Mouse (Mus musculus): ENCODE results near the gene Ube2o.

DNA sequence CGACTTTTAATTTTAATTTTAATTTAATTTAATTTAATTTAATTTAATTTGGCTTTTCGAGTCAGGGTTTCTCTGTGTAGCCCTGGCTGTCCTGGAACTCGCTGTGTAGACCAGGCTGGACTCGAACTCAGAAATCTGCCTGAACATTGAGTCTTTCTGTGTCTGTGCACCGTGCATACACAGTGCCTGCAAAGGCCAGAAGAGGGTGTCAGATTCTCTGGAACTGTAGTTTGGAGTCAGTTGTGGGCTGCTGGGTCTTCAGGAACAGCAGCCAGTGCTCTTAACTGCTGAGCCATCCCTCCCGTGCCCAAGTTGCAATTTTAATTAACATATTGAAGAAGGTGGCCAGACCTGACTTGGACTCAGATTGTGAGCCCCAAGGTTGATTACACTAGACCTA lies 89.9 kb downstream of the Ube2o start:
- TF ChIP-seq CTCF (IDR thresholded peaks at IDR 0.05; ENCODE audit: control insufficient read depth, insufficient read depth, low read length) (no peak), POLR2A (IDR thresholded peaks at IDR 0.05; ENCODE audit: borderline replicate concordance, control insufficient read depth, low read depth, low read length) (no peak)

Measured in bone marrow, adult 2 months (tissue).